Mouse (Mus musculus) stomach, embryonic 14.5 days (tissue): Measurements from ENCODE around the gene Galk2. TPM values are rescaled to one million over a fixed set of nuclear protein-coding genes. Genes with fewer than 3 reads are reported as not detected.

Experiments
- ATAC-seq: fragments of 200-750 bp; cut with Nextera tagmentation; 2 replicates; pipeline ENCODE4 v1.8.0; 2017; ENCODE audit warnings: low read depth, moderate TSS enrichment; ENCODE audit not compliant: insufficient number of reproducible peaks, insufficient read depth, low FRiP score
- H3K27ac ChIP-seq: fragments of 300-500 bp; sonication (generic); 2 replicates; pipeline ENCODE4 v1.5.1; 2014; ENCODE audit warnings: mild to moderate bottlenecking, low read length, moderate library complexity, mixed read lengths
- H3K27me3 ChIP-seq: fragments of 300-500 bp; sonication (generic); 2 replicates; pipeline ENCODE4 v1.6.1; 2014; ENCODE audit warnings: low read length, control low read depth, mixed read lengths; ENCODE audit not compliant: control insufficient read depth, insufficient read depth
- H3K36me3 ChIP-seq: fragments of 300-500 bp; sonication (generic); 2 replicates; pipeline ENCODE4 v1.6.1; 2014; ENCODE audit warnings: mild to moderate bottlenecking, control low read depth, low read length, moderate library complexity, mixed read lengths; ENCODE audit not compliant: control insufficient read depth, insufficient read depth
- H3K4me1 ChIP-seq: fragments of 300-500 bp; sonication (generic); 2 replicates; pipeline ENCODE4 v1.6.1; 2014; ENCODE audit warnings: low read length, control low read depth, mixed read lengths; ENCODE audit not compliant: control insufficient read depth, insufficient read depth
- H3K4me2 ChIP-seq: fragments of 300-500 bp; sonication (generic); replicated peaks from 2 replicates; pipeline ENCODE4 v1.6.1; 2014; ENCODE audit warnings: low read depth, low read length, control low read depth
- H3K4me3 ChIP-seq: fragments of 300-500 bp; sonication (generic); 2 replicates; pipeline ENCODE4 v1.5.1; 2014; ENCODE audit warnings: low read depth, low read length, control low read depth
- H3K9ac ChIP-seq: fragments of 300-500 bp; sonication (generic); replicated peaks from 2 replicates; pipeline ENCODE4 v1.6.1; 2014; ENCODE audit warnings: low read depth, mild to moderate bottlenecking, control low read depth, low read length, moderate library complexity, mixed read lengths
- H3K9me3 ChIP-seq: fragments of 300-500 bp; sonication (generic); 2 replicates; pipeline ENCODE4 v1.6.1; 2016; ENCODE audit warnings: low read depth, low read length, control low read depth; ENCODE audit not compliant: control insufficient read depth
- WGBS: fragments of 180-500 bp; shearing (Covaris S2); extraction: QIAGEN DNeasy Blood & Tissue Kit; methylation state at CpG from one replicate; pipeline ENCODE4 v1.1.7; 2014; 5-methylcytosine and 5-hydroxymethylcytosine counted together
- polyA plus RNA-seq: library from polyadenylated mRNA; unstranded; fragments of >200 nt; fragmentation: Nextera tagmentation; extraction: Ambion mirVana; gene quantifications from 2 replicates; pipeline ENCODE4 v1.2.1, GENCODE M21; 2014

Gene Galk2
- polyA plus RNA-seq, 1 experiment from 2014 or later, result 42.6 TPM

GRCm38 (mm10) chr2:125906407-125907066 is 47.6 kb downstream of the Galk2 start:
- Histone ChIP-seq H3K4me3 (no peak overlapping the region), H3K36me3 (no peaks in the 10 kb centered on the region), H3K9me3 (no peaks in the 10 kb centered on the region), H3K4me2 (no peak overlapping the region), H3K27me3 (no peaks in the 10 kb centered on the region), H3K9ac (no peak overlapping the region), H3K4me1 (no peaks in the 10 kb centered on the region), H3K27ac (no peak overlapping the region)
- WGBS, result 60% methylated on average over 4 of the region's 4 CpGs
- no peak for ATAC-seq

GRCm38 (mm10) chr2:125907580-125908255 is 48.8 kb downstream of the Galk2 start:
- Histone ChIP-seq H3K4me2 (no peak overlapping the region), H3K4me1 (no peaks in the 10 kb centered on the region), H3K9me3 (no peaks in the 10 kb centered on the region), H3K27me3 (no peaks in the 10 kb centered on the region), H3K4me3 (no peak overlapping the region), H3K36me3 (no peaks in the 10 kb centered on the region), H3K9ac (no peak overlapping the region), H3K27ac (no peak overlapping the region)
- 89% methylated on average over 4 of the region's 4 CpGs for WGBS
- no peak for ATAC-seq

- H3K27me3 ChIP-seq, result no peaks in the 10 kb centered on the region
- no peak overlapping the region for H3K9ac ChIP-seq
- WGBS, result 70% methylated on average over 1 of the region's 1 CpGs
- H3K27ac ChIP-seq, result no peak overlapping the region
- no peak overlapping the region for H3K4me3 ChIP-seq
- H3K9me3 ChIP-seq, result no peaks in the 10 kb centered on the region
- H3K4me1 ChIP-seq, result 0 out of 2 replicates have a peak, but pooled peaks cover 6% of the 10 kb centered on the region
- H3K36me3 ChIP-seq, result no peaks in the 10 kb centered on the region
- H3K4me2 ChIP-seq, result no peak overlapping the region
- no peak for ATAC-seq
These were observed 55.3 kb downstream of the Galk2 start for GRCm38 (mm10) chr2:125914167-125914566.

GRCm38 (mm10) chr2:125914713-125915112 is 55.8 kb downstream of the Galk2 start:
- no peaks in the 10 kb centered on the region for H3K9me3 ChIP-seq
- no peaks in the 10 kb centered on the region for H3K36me3 ChIP-seq
- H3K4me2 ChIP-seq, result no peak overlapping the region
- H3K4me3 ChIP-seq, result no peak overlapping the region
- no peak overlapping the region for H3K27ac ChIP-seq
- ATAC-seq, result no peak
- H3K4me1 ChIP-seq, result 0 out of 2 replicates have a peak, but pooled peaks cover 6% of the 10 kb centered on the region
- no peaks in the 10 kb centered on the region for H3K27me3 ChIP-seq
- H3K9ac ChIP-seq, result no peak overlapping the region

- Histone ChIP-seq H3K27ac (no peak overlapping the region; the same call in 1 of the 2 replicates), H3K4me2 (no peak overlapping the region), H3K9me3 (no peaks in the 10 kb centered on the region), H3K4me3 (no peak overlapping the region), H3K4me1 (0 out of 2 replicates have a peak, but pooled peaks cover 6% of the 10 kb centered on the region), H3K27me3 (no peaks in the 10 kb centered on the region), H3K36me3 (no peaks in the 10 kb centered on the region), H3K9ac (no peak overlapping the region)
- WGBS, result 24% methylated on average over 11 of the region's 11 CpGs
- no peak for ATAC-seq
These were observed 57.9 kb downstream of the Galk2 start for GRCm38 (mm10) chr2:125916652-125917296.

- Histone ChIP-seq H3K4me3 (no peak overlapping the region), H3K27me3 (no peaks in the 10 kb centered on the region), H3K9ac (no peak overlapping the region), H3K27ac (no peak overlapping the region; the same call in 1 of the 2 replicates), H3K9me3 (no peaks in the 10 kb centered on the region), H3K36me3 (no peaks in the 10 kb centered on the region), H3K4me2 (no peak overlapping the region), H3K4me1 (0 out of 2 replicates have a peak, but pooled peaks cover 6% of the 10 kb centered on the region)
- ATAC-seq, result no peak
- 49% methylated on average over 3 of the region's 3 CpGs for WGBS
These were observed 58.4 kb downstream of the Galk2 start for GRCm38 (mm10) chr2:125917297-125917679.

- Histone ChIP-seq H3K4me2 (no peak overlapping the region), H3K27ac (no peak overlapping the region), H3K4me1 (0 out of 2 replicates have a peak, but pooled peaks cover 6% of the 10 kb centered on the region), H3K27me3 (no peaks in the 10 kb centered on the region), H3K9me3 (no peaks in the 10 kb centered on the region), H3K9ac (no peak overlapping the region), H3K36me3 (no peaks in the 10 kb centered on the region), H3K4me3 (no peak overlapping the region)
- 50% methylated on average over 5 of the region's 5 CpGs for whole genome bisulfite sequencing
- ATAC-seq, result peak; percentile 75; the same call in 1 of the 2 replicates
These were observed 62.4 kb downstream of the Galk2 start for GRCm38 (mm10) chr2:125921273-125921672.

- 94% methylated on average over 5 of the region's 5 CpGs for WGBS
- H3K4me1 ChIP-seq, result 0 out of 2 replicates have a peak, but pooled peaks cover 4% of the 10 kb centered on the region
- H3K9me3 ChIP-seq, result no peaks in the 10 kb centered on the region
- ATAC-seq, result no peak
- H3K27me3 ChIP-seq, result no peaks in the 10 kb centered on the region
- H3K27ac ChIP-seq, result no peak overlapping the region
- no peak overlapping the region for H3K4me2 ChIP-seq
- no peak overlapping the region for H3K4me3 ChIP-seq
- H3K9ac ChIP-seq, result no peak overlapping the region
- no peaks in the 10 kb centered on the region for H3K36me3 ChIP-seq
These were observed 63.2 kb downstream of the Galk2 start for GRCm38 (mm10) chr2:125922149-125922548.
